Comparison of ENCODE assay signal across 13 mouse cellular contexts in genomic region chr14:110618496-110618920, GRCm38 (mm10).
DNase-seq lines count a peak whose midpoint lies in the region; ATAC-seq and TF ChIP-seq lines count a peak whose summit lies in the region.
"Had no signal": no experiment of that assay in that cellular context is flagged by ENCODE, and none has a peak within 500 bp of the region (broad histone marks: within the 10 kb centered on the region; RNA-seq: fewer than 3 reads in every experiment).

No protein-coding gene starts in this region.

- H3K27me3 ChIP-seq in lung, embryonic 16.5 days (ENCODE audit: control insufficient read depth, insufficient read depth, low read depth, low read length), result no peaks in the 10 kb centered on the region
- no peaks in the 10 kb centered on the region for H3K27me3 ChIP-seq in intestine, embryonic 16.5 days (replicated peaks; ENCODE audit: control insufficient read depth, insufficient read depth, low read length)
- H3K27me3 ChIP-seq in midbrain, embryonic 13.5 days, result no peaks in the 10 kb centered on the region
- H3K27me3 ChIP-seq: liver, embryonic 12.5 days; midbrain, embryonic 12.5 days had no signal

- DNase-seq in gastrocnemius, adult 2 months, result peak; percentile 18
- no peak for DNase-seq in gastrocnemius, postnatal 25 days
- DNase-seq in lung, postnatal 4 days, result no peak
- DNase-seq in thymus, postnatal 0 days (ENCODE audit: low spot score), result no peak
- DNase-seq in layer of hippocampus, adult 9-10 months (ENCODE audit: low spot score), result no peak
- DNase-seq: adrenal gland, postnatal 10 days; kidney, adult 2 months; layer of hippocampus, postnatal 36 days had no signal

- H3K9ac ChIP-seq in lung, embryonic 16.5 days (ENCODE audit: low read length), result no peak overlapping the region
- no peak overlapping the region for H3K9ac ChIP-seq in intestine, embryonic 16.5 days (ENCODE audit: low read depth, low read length)
- H3K9ac ChIP-seq in midbrain, embryonic 13.5 days (replicated peaks), result no peak overlapping the region
- H3K9ac ChIP-seq: liver, embryonic 12.5 days; midbrain, embryonic 12.5 days had no signal

- 35% methylated on average over 3 of the region's 3 CpGs for WGBS in lung, embryonic 16.5 days
- WGBS in intestine, embryonic 16.5 days, result 48% methylated on average over 3 of the region's 3 CpGs
- 84% methylated on average over 3 of the region's 3 CpGs for WGBS in midbrain, embryonic 13.5 days

- H3K27ac ChIP-seq in gastrocnemius, adult 2 months, result peak overlapping the region; percentile 62
- H3K27ac ChIP-seq in lung, embryonic 16.5 days (ENCODE audit: low read length), result peak overlapping the region; percentile 49
- 0 out of 2 replicates have a peak overlapping the region, but pooled peaks have one; percentile 1 for H3K27ac ChIP-seq in intestine, embryonic 16.5 days (ENCODE audit: low read length)
- H3K27ac ChIP-seq in midbrain, embryonic 13.5 days, result no peak overlapping the region
- H3K27ac ChIP-seq: liver, embryonic 12.5 days; midbrain, embryonic 12.5 days had no signal

- H3K4me2 ChIP-seq in lung, embryonic 16.5 days (ENCODE audit: low read depth, low read length), result peak overlapping the region; percentile 42
- H3K4me2 ChIP-seq in intestine, embryonic 16.5 days (ENCODE audit: low read depth, low read length), result no peak overlapping the region
- no peak overlapping the region for H3K4me2 ChIP-seq in midbrain, embryonic 13.5 days (replicated peaks)
- H3K4me2 ChIP-seq: liver, embryonic 12.5 days; midbrain, embryonic 12.5 days had no signal

- no peaks in the 10 kb centered on the region for H3K4me1 ChIP-seq in lung, embryonic 16.5 days (replicated peaks; ENCODE audit: control insufficient read depth, insufficient read depth, low read length)
- no peaks in the 10 kb centered on the region for H3K4me1 ChIP-seq in intestine, embryonic 16.5 days (ENCODE audit: control insufficient read depth, insufficient read depth, low read length)
- no peaks in the 10 kb centered on the region for H3K4me1 ChIP-seq in midbrain, embryonic 13.5 days (replicated peaks)
- H3K4me1 ChIP-seq: liver, embryonic 12.5 days; midbrain, embryonic 12.5 days had no signal

- no peak for TF ChIP-seq CTCF in gastrocnemius, adult 2 months (IDR thresholded peaks at IDR 0.05)

- intact Hi-C loops in gastrocnemius, adult 2 months (cut with DNase I), result no loop called here

- H3K36me3 ChIP-seq in lung, embryonic 16.5 days (ENCODE audit: control insufficient read depth, insufficient read depth, low read length), result no peaks in the 10 kb centered on the region
- H3K36me3 ChIP-seq in intestine, embryonic 16.5 days (ENCODE audit: control insufficient read depth, insufficient read depth, low read length), result no peaks in the 10 kb centered on the region
- H3K36me3 ChIP-seq in midbrain, embryonic 13.5 days, result no peaks in the 10 kb centered on the region
- H3K36me3 ChIP-seq: liver, embryonic 12.5 days; midbrain, embryonic 12.5 days had no signal

- ATAC-seq in lung, embryonic 16.5 days (ENCODE audit: low read depth), result peak; percentile 85
- ATAC-seq in intestine, embryonic 16.5 days, result peak; percentile 40; the same call in 1 of the 2 replicates
- no peak for ATAC-seq in midbrain, embryonic 13.5 days
- ATAC-seq: liver, embryonic 12.5 days had no signal

- H3K4me3 ChIP-seq in gastrocnemius, adult 2 months, result peak overlapping the region; percentile 50
- 0 out of 2 replicates have a peak overlapping the region, but pooled peaks have one; percentile 20 for H3K4me3 ChIP-seq in lung, embryonic 16.5 days (ENCODE audit: low read length)
- H3K4me3 ChIP-seq in intestine, embryonic 16.5 days (ENCODE audit: low read length), result no peak overlapping the region
- no peak overlapping the region for H3K4me3 ChIP-seq in midbrain, embryonic 13.5 days (replicated peaks)
- H3K4me3 ChIP-seq: liver, embryonic 12.5 days; midbrain, embryonic 12.5 days had no signal

- no peaks in the 10 kb centered on the region for H3K9me3 ChIP-seq in lung, embryonic 16.5 days (ENCODE audit: control insufficient read depth, low read length)
- no peaks in the 10 kb centered on the region for H3K9me3 ChIP-seq in intestine, embryonic 16.5 days (ENCODE audit: control insufficient read depth, low read length)
- no peaks in the 10 kb centered on the region for H3K9me3 ChIP-seq in midbrain, embryonic 13.5 days
- H3K9me3 ChIP-seq: liver, embryonic 12.5 days; midbrain, embryonic 12.5 days had no signal

Comparison
In these comparisons a context has a peak if more than half of its experiments do, and no peak if none do; other contexts are left out.
1. H3K4me3 ChIP-seq: peak in gastrocnemius, adult 2 months (single experiment) and lung, embryonic 16.5 days (single experiment); none in intestine, embryonic 16.5 days (single experiment) and midbrain, embryonic 13.5 days (single experiment).